Mouse (Mus musculus) embryo, embryonic 10.5 days (tissue): ENCODE measurements around the gene Stk35.
"Not testable (repeated sequence)": the region's sequence is repeated elsewhere in the genome, so short reads cannot be mapped to it uniquely, and the experiment has no call there.

Source experiments
- DNase-seq: peaks from one replicate; pipeline ENCODE4 v3.0.0-alpha.2; 2015; ENCODE audit warnings: low spot score

The Stk35 gene

GRCm38 (mm10) chr2:129834881-129835280 lies 34.6 kb downstream of the Stk35 start:
- no peak for DNase-seq

- no peak for DNase-seq
These were observed 36.6 kb downstream of the Stk35 start for GRCm38 (mm10) chr2:129836921-129837320.

GRCm38 (mm10) chr2:129838321-129838720 lies 38.0 kb downstream of the Stk35 start:
- DNase-seq, result no peak

- no peak for DNase-seq
These were observed 45.5 kb downstream of the Stk35 start for GRCm38 (mm10) chr2:129845826-129846225.

GRCm38 (mm10) chr2:129846501-129846900 lies 46.2 kb downstream of the Stk35 start:
- DNase-seq, result no peak

GRCm38 (mm10) chr2:129849078-129849477 lies 48.8 kb downstream of the Stk35 start:
- not testable (repeated sequence) for DNase-seq

- no peak for DNase-seq
These were observed 51.2 kb downstream of the Stk35 start for GRCm38 (mm10) chr2:129851512-129851911.

- no peak for DNase-seq
These were observed 62.9 kb downstream of the Stk35 start for GRCm38 (mm10) chr2:129863256-129863655.

- no peak for DNase-seq
These were observed 64.6 kb downstream of the Stk35 start for GRCm38 (mm10) chr2:129864958-129865357.

- DNase-seq, result no peak
These were observed 68.8 kb downstream of the Stk35 start for GRCm38 (mm10) chr2:129869151-129869550.

GRCm38 (mm10) chr2:129871246-129871645 lies 70.9 kb downstream of the Stk35 start:
- no peak for DNase-seq

- DNase-seq, result no peak
These were observed 71.8 kb downstream of the Stk35 start for GRCm38 (mm10) chr2:129872071-129872470.

- DNase-seq, result peak; percentile 82
These were observed 73.2 kb downstream of the Stk35 start for GRCm38 (mm10) chr2:129873489-129873888.

- DNase-seq, result no peak
These were observed 73.8 kb downstream of the Stk35 start for GRCm38 (mm10) chr2:129874084-129874483.

- DNase-seq, result no peak
These were observed 74.3 kb downstream of the Stk35 start for GRCm38 (mm10) chr2:129874509-129875095.

- DNase-seq, result no peak
These were observed 76.6 kb downstream of the Stk35 start for GRCm38 (mm10) chr2:129876935-129877334.

GRCm38 (mm10) chr2:129879817-129880216 lies 79.5 kb downstream of the Stk35 start:
- peak; percentile 74 for DNase-seq

- DNase-seq, result no peak
These were observed 79.9 kb downstream of the Stk35 start for GRCm38 (mm10) chr2:129880226-129880625.

GRCm38 (mm10) chr2:129881886-129882285 lies 81.6 kb downstream of the Stk35 start:
- DNase-seq, result no peak
